Mouse (Mus musculus): ENCODE data around the gene Tmprss2.

- TF ChIP-seq EP300 (IDR thresholded peaks at IDR 0.05) (no peak), CTCF (IDR thresholded peaks at IDR 0.05) (peak; percentile 90)
Measured at GRCm38 (mm10) chr16:97523024-97523423, 88.0 kb downstream of the Tmprss2 start.
